Mouse (Mus musculus): ENCODE results near the gene Tuba3b.

DNA sequence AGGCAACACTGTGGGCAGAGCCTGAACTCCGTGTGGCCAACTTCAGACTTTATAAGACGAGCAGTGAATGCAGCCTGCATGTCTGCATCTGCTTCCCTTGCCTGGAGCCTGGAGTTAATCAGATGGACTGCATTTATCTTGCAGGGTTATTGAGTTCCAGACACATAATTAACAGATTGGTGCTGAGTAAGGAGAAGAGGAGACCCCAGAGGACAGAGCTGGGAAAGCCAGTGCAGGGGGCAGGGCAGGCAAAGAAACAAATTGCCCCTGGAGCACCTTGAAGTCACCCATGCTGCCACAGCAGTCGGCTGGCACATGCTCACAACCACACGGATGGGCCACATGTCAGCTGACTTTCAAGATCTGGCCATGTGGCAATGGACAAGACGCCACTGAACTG, 48.7 kb downstream of the Tuba3b start:
- TF ChIP-seq CTCF (IDR thresholded peaks at IDR 0.05; ENCODE audit: borderline replicate concordance, insufficient read depth, low read length), result no peak
- TF ChIP-seq POLR2A (IDR thresholded peaks at IDR 0.05; ENCODE audit: low read depth, low read length), result no peak

Measured in embryonic fibroblast, embryonic 13.5 days (primary cell).